Mouse (Mus musculus) heart, postnatal 0 days (tissue): Measurements from ENCODE around the gene Scarb2.

ENCODE experiments used
- CTCF ChIP-seq: IDR thresholded peaks from 2 replicates; pipeline ENCODE4 v1.5.1; 2016; ENCODE audit warnings: antibody characterized with exemption, control low read depth, low read depth
- EP300 ChIP-seq: IDR thresholded peaks from 2 replicates; pipeline ENCODE4 v1.6.1; 2016; ENCODE audit warnings: antibody characterized with exemption, low read depth

DNA sequence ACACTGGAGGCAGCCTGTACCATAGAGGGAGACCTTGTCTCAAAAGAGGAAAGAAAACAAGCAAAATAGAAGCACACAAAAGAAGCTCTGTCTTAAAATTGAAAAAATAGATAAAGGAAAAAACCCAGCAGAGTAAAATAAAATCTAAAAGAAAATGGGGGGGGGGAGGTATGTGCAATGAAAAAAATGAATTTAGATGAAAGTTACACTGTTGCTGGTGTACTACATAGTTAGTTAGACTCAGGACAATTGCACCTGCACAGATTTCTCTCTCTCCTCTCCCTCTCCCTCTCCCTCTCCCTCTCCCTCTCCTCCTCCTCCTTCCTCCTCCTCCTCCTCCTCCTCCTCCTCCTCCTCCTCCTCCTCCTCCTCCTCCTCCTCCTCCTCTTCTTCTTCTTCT, at the start of gene Scarb2:
- no peak for TF ChIP-seq CTCF
- no peak for TF ChIP-seq EP300
